Mouse (Mus musculus) stomach, embryonic 14.5 days (tissue): Measurements from ENCODE around the gene Lrrc3c. TPM values are rescaled to one million over a fixed set of nuclear protein-coding genes. Genes with fewer than 3 reads are reported as not detected.

Source experiments
- polyA plus RNA-seq: library from polyadenylated mRNA; unstranded; fragments of >200 nt; fragmentation: Nextera tagmentation; extraction: Ambion mirVana; gene quantifications from 2 replicates; pipeline ENCODE4 v1.2.1, GENCODE M21; 2014

Lrrc3c gene
- polyA plus RNA-seq, 1 experiment from 2014 or later, result not detected

Other genes starting within 250 kb of the Lrrc3c start
- 8.7 and 10.7 TPM in 2 replicates for gene Ppp1r1b, start 249.9 kb upstream of the Lrrc3c start, polyA plus RNA-seq
- 42.6 and 43.7 TPM in 2 replicates for gene Stard3, start 239.9 kb upstream of the Lrrc3c start, polyA plus RNA-seq
- 0.27 and 0.36 TPM in 2 replicates for gene Tcap, start 214.5 kb upstream of the Lrrc3c start, polyA plus RNA-seq
- gene Pnmt, start 211.8 kb upstream of the Lrrc3c start, polyA plus RNA-seq, result not detected in 2 replicates
- 12.6 and 13.6 TPM in 2 replicates for gene Pgap3, start 197.8 kb upstream of the Lrrc3c start, polyA plus RNA-seq
- gene Erbb2, start 185.8 kb upstream of the Lrrc3c start, polyA plus RNA-seq, result 48.0 and 50.1 TPM in 2 replicates
- 98.0 and 101 TPM in 2 replicates for gene Mien1, start 159.3 kb upstream of the Lrrc3c start, polyA plus RNA-seq
- 44.0 and 44.3 TPM in 2 replicates for gene Grb7, start 151.9 kb upstream of the Lrrc3c start, polyA plus RNA-seq
- gene Ikzf3, start 52.3 kb upstream of the Lrrc3c start, polyA plus RNA-seq, result 0.23 and 0.41 TPM in 2 replicates
- 0.46 TPM in 1 of 2 replicates, not detected in the other for gene Zpbp2, start 47.2 kb upstream of the Lrrc3c start, polyA plus RNA-seq
- 9.2 and 9.6 TPM in 2 replicates for gene Ormdl3, start 10.9 kb upstream of the Lrrc3c start, polyA plus RNA-seq
- 0.59 and 0.94 TPM in 2 replicates for gene Gm12355, start 27.4 kb downstream of the Lrrc3c start, polyA plus RNA-seq
- gene Gsdma3, start 28.1 kb downstream of the Lrrc3c start, polyA plus RNA-seq, result not detected in 2 replicates
- gene Gsdma2, start 48.5 kb downstream of the Lrrc3c start, polyA plus RNA-seq, result not detected in 2 replicates
- 0.12 TPM in 1 of 2 replicates, not detected in the other for gene Gsdma, start 66.1 kb downstream of the Lrrc3c start, polyA plus RNA-seq
- gene Psmd3, start 84.3 kb downstream of the Lrrc3c start, polyA plus RNA-seq, result 126 TPM in 2 replicates
- gene Csf3, start 103.0 kb downstream of the Lrrc3c start, polyA plus RNA-seq, result not detected in 2 replicates
- 39.9 and 41.0 TPM in 2 replicates for gene Med24, start 131.1 kb downstream of the Lrrc3c start, polyA plus RNA-seq
- gene Thra, start 142.3 kb downstream of the Lrrc3c start, polyA plus RNA-seq, result 61.4 and 62.9 TPM in 2 replicates
- 1.7 and 2.3 TPM in 2 replicates for gene Nr1d1, start 177.0 kb downstream of the Lrrc3c start, polyA plus RNA-seq
- gene Msl1, start 197.2 kb downstream of the Lrrc3c start, polyA plus RNA-seq, result 21.6 and 22.3 TPM in 2 replicates
- gene Casc3, start 206.6 kb downstream of the Lrrc3c start, polyA plus RNA-seq, result 33.7 and 35.1 TPM in 2 replicates
- 5.6 and 7.7 TPM in 2 replicates for gene Rapgefl1, start 238.5 kb downstream of the Lrrc3c start, polyA plus RNA-seq